Mouse (Mus musculus) forebrain, embryonic 14.5 days (tissue): Measurements from ENCODE around the gene Nedd4. TPM values are rescaled to one million over a fixed set of nuclear protein-coding genes. Genes with fewer than 3 reads are reported as not detected.

ENCODE experiments used
- ATAC-seq: fragments of 200-750 bp; cut with Nextera tagmentation; 2 replicates; pipeline ENCODE4 v1.8.0; 2017; ENCODE audit warnings: mild to moderate bottlenecking, moderate library complexity
- DNase-seq: peaks from one replicate; pipeline ENCODE4 v3.0.0-alpha.2; 2015; ENCODE audit warnings: low spot score
- H3K27ac ChIP-seq: fragments of 300-500 bp; sonication (generic); 2 replicates; pipeline ENCODE4 v1.5.1; 2014; ENCODE audit warnings: low read depth, mild to moderate bottlenecking, control low read depth, low read length, moderate library complexity
- H3K27me3 ChIP-seq: fragments of 300-500 bp; sonication (generic); replicated peaks from 2 replicates; pipeline ENCODE4 v1.6.1; 2014; ENCODE audit warnings: low read length, control low read depth, mixed read lengths; ENCODE audit not compliant: control insufficient read depth, insufficient read depth
- H3K36me3 ChIP-seq: fragments of 300-500 bp; sonication (generic); 2 replicates; pipeline ENCODE4 v1.6.1; 2014; ENCODE audit warnings: low read length, control low read depth; ENCODE audit not compliant: control insufficient read depth, insufficient read depth
- H3K4me1 ChIP-seq: fragments of 300-500 bp; sonication (generic); 2 replicates; pipeline ENCODE4 v1.6.1; 2014; ENCODE audit warnings: antibody characterized with exemption, low read length, control low read depth; ENCODE audit not compliant: control insufficient read depth, insufficient read depth
- H3K4me2 ChIP-seq: fragments of 300-500 bp; sonication (generic); 2 replicates; pipeline ENCODE4 v1.6.1; 2014; ENCODE audit warnings: mild to moderate bottlenecking, control low read depth, low read length
- H3K4me3 ChIP-seq: fragments of 300-500 bp; sonication (generic); 2 replicates; pipeline ENCODE4 v1.5.1; 2014; ENCODE audit warnings: low read depth, low read length, control low read depth
- H3K9ac ChIP-seq: fragments of 300-500 bp; sonication (generic); 2 replicates; pipeline ENCODE4 v1.6.1; 2014; ENCODE audit warnings: mild to moderate bottlenecking, low read length, control low read depth, moderate library complexity
- H3K9me3 ChIP-seq: fragments of 300-500 bp; sonication (generic); replicated peaks from 2 replicates; pipeline ENCODE4 v1.6.1; 2016; ENCODE audit warnings: low read length, control low read depth, mixed read lengths; ENCODE audit not compliant: control insufficient read depth
- WGBS: fragments of 180-500 bp; shearing (Covaris S2); extraction: QIAGEN DNeasy Blood & Tissue Kit; methylation state at CpG from one replicate; pipeline ENCODE4 v1.1.7; 2014; 5-methylcytosine and 5-hydroxymethylcytosine counted together
- polyA plus RNA-seq: library from polyadenylated mRNA; unstranded; fragments of >200 nt; fragmentation: Nextera tagmentation; extraction: Ambion mirVana; gene quantifications from 2 replicates; pipeline ENCODE4 v1.2.1, GENCODE M21; 2014

Gene Nedd4
- polyA plus RNA-seq, 1 experiment from 2014 or later: 437 TPM

DNA sequence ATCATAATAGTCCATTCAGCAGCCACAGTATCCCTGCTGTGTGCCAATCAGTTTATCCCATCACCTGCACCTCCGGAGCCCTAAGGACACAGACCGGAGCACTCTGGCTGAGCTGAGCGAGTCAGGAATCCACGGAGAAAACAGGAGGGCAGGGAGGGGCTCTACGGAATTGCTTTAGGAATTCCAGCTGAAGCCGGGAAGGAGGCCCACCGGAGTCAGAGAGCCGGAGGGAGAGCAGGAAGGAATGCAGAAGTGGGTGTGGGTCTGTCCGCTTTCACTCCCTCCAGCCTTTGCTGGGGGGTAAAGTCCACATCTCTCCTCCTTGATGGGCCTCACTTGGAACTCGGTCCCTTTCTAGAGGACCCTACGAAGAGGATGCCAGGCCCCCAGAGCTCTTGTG lies 116.9 kb downstream of the Nedd4 start:
- Histone ChIP-seq H3K9me3 (no peaks in the 10 kb centered on the region), H3K27ac (no peak overlapping the region), H3K27me3 (no peaks in the 10 kb centered on the region), H3K36me3 (no peaks in the 10 kb centered on the region), H3K9ac (no peak overlapping the region), H3K4me3 (no peak overlapping the region), H3K4me2 (no peak overlapping the region), H3K4me1 (no peaks in the 10 kb centered on the region)
- WGBS: 73% methylated on average over 11 of the region's 11 CpGs
- no peak for ATAC-seq
- DNase-seq: no peak

GRCm38 (mm10) chr9:72779733-72780132 lies 117.6 kb downstream of the Nedd4 start:
- Histone ChIP-seq H3K9me3 (no peaks in the 10 kb centered on the region), H3K4me2 (no peak overlapping the region), H3K4me1 (no peaks in the 10 kb centered on the region), H3K36me3 (no peaks in the 10 kb centered on the region), H3K27me3 (no peaks in the 10 kb centered on the region), H3K27ac (no peak overlapping the region), H3K4me3 (no peak overlapping the region), H3K9ac (no peak overlapping the region)
- ATAC-seq (no peak), DNase-seq (no peak)
- WGBS: 6% methylated on average over 4 of the region's 4 CpGs

DNA sequence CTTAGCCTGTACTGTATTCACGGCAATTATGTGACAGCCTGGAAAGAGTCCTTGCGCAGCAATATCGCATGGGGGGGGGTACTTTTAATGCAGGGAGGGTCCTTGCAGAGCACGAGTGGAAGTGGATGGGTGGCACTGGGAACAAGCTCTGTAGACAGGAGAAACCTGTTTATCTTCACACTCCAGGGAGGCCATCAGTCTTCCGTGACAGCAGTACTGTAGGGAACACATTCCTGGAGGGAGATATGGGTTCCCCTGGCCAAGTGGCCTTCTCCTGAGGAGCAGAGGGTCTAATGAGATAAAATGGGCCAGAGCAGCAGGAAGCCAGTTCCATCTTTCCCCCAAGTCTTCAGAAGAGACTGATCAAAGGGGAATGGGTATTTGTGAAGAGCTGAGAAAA lies 118.5 kb downstream of the Nedd4 start:
- H3K4me1 ChIP-seq: no peaks in the 10 kb centered on the region
- H3K36me3 ChIP-seq: no peaks in the 10 kb centered on the region
- DNase-seq (no peak), ATAC-seq (no peak)
- no peak overlapping the region for H3K4me3 ChIP-seq
- no peaks in the 10 kb centered on the region for H3K9me3 ChIP-seq
- no peak overlapping the region for H3K9ac ChIP-seq
- 56% methylated on average over 5 of the region's 5 CpGs for WGBS
- H3K4me2 ChIP-seq: no peak overlapping the region
- no peak overlapping the region for H3K27ac ChIP-seq
- H3K27me3 ChIP-seq: no peaks in the 10 kb centered on the region

- no peaks in the 10 kb centered on the region for H3K27me3 ChIP-seq
- H3K27ac ChIP-seq: no peak overlapping the region
- no peak overlapping the region for H3K9ac ChIP-seq
- no peaks in the 10 kb centered on the region for H3K36me3 ChIP-seq
- no peak overlapping the region for H3K4me2 ChIP-seq
- no peak overlapping the region for H3K4me3 ChIP-seq
- ATAC-seq (no peak), DNase-seq (no peak)
- H3K4me1 ChIP-seq: no peaks in the 10 kb centered on the region
- H3K9me3 ChIP-seq: no peaks in the 10 kb centered on the region
- WGBS: 69% methylated on average over 4 of the region's 4 CpGs
These were observed 119.3 kb downstream of the Nedd4 start for GRCm38 (mm10) chr9:72781466-72781865.

GRCm38 (mm10) chr9:72782121-72782520 lies 120.0 kb downstream of the Nedd4 start:
- Histone ChIP-seq H3K36me3 (no peaks in the 10 kb centered on the region), H3K4me1 (no peaks in the 10 kb centered on the region), H3K27ac (no peak overlapping the region), H3K4me2 (no peak overlapping the region), H3K4me3 (no peak overlapping the region), H3K9me3 (no peaks in the 10 kb centered on the region), H3K9ac (no peak overlapping the region), H3K27me3 (no peaks in the 10 kb centered on the region)
- DNase-seq: no peak
- WGBS: 70% methylated on average over 8 of the region's 8 CpGs
- ATAC-seq: no peak

DNA sequence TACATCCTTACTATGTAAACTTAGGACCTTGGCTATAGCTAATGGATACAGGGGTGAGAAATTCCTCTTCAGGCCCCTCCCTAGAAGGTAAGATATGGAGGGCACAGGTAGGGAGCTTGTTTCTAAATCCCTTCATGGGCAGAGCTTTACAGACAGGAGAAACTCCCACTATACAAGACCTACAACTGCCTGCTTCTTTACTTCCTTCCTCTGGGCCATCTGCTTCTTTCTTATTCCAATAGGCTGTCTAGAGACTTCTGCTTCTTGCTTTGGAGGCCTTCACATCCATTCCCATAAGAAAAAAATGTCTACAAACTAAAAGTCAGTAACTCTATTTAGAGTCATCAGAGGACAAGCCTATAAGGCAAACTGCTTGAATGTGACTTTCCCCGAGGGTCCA lies 125.6 kb downstream of the Nedd4 start:
- Histone ChIP-seq H3K4me3 (no peak overlapping the region), H3K27ac (no peak overlapping the region), H3K9me3 (no peaks in the 10 kb centered on the region), H3K4me2 (no peak overlapping the region), H3K27me3 (0 out of 2 replicates have a peak, but pooled peaks cover 1% of the 10 kb centered on the region), H3K9ac (no peak overlapping the region), H3K36me3 (no peaks in the 10 kb centered on the region), H3K4me1 (no peaks in the 10 kb centered on the region)
- DNase-seq: no peak
- WGBS: 76% methylated on average over 1 of the region's 1 CpGs
- no peak for ATAC-seq

DNA sequence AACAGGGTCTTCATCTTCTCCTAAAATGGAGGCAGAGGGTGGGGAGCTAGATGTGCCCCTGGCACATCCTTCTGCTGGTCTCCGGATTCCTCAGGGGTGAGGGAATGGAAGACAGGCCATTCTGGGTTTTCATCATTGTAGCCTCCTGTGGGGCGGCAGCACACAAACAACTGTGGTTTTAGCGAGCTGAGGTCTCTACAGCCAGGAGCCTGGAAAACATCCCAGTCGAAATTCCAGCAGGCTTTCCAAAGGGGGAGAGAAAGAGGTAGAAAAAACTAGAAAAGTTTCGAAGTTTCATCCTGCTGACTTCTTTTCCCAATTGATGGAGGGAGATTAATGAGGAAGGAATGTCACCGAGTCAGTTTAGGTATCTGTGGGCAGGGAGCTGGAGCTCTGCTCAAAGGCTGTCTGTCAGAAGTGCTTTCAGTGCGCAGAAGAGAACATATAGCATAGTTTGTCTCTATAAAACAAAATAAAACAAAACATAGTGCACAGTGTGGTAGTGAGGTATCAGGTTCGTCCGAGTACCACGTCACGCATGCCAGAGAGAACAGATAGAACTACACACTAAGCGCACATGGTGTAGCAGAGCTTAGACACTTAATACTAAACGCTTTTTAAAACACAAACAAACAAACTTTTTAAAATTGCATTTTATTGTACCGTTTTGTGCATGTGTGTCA lies 128.5 kb downstream of the Nedd4 start:
- DNase-seq (no peak), ATAC-seq (no peak)
- no peaks in the 10 kb centered on the region for H3K36me3 ChIP-seq
- no peaks in the 10 kb centered on the region for H3K4me1 ChIP-seq
- H3K4me3 ChIP-seq: no peak overlapping the region
- no peaks in the 10 kb centered on the region for H3K9me3 ChIP-seq
- 57% methylated on average over 14 of the region's 14 CpGs for WGBS
- H3K27me3 ChIP-seq: 0 out of 2 replicates have a peak, but pooled peaks cover 3% of the 10 kb centered on the region
- no peak overlapping the region for H3K4me2 ChIP-seq
- H3K27ac ChIP-seq: no peak overlapping the region
- no peak overlapping the region for H3K9ac ChIP-seq

GRCm38 (mm10) chr9:72791213-72791582 lies 129.1 kb downstream of the Nedd4 start:
- Histone ChIP-seq H3K9me3 (no peaks in the 10 kb centered on the region), H3K4me2 (no peak overlapping the region), H3K36me3 (no peaks in the 10 kb centered on the region), H3K4me3 (no peak overlapping the region), H3K9ac (no peak overlapping the region), H3K27ac (no peak overlapping the region), H3K4me1 (no peaks in the 10 kb centered on the region), H3K27me3 (0 out of 2 replicates have a peak, but pooled peaks cover 3% of the 10 kb centered on the region)
- WGBS: 60% methylated on average over 10 of the region's 10 CpGs
- DNase-seq (no peak), ATAC-seq (no peak)

DNA sequence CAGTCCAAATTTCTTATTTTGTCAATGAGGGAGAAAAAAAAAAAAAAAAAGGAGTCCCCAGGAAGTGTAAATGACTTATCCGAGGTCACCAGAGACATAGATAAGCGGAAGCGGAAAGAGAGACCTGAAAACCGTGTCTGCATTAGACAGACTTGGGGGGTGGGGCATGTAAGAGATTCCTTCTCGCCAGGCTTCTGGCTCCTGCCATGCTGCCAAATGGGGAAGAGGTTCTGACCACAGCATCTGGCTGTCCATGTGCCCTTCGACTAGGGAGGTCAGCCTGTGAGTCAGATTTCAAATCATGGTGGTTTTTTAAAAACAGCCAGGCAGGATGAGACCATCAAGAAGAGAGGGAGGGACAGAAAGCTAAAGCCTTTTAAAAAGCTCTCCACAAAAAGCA lies 129.5 kb downstream of the Nedd4 start:
- no peak for DNase-seq
- no peak overlapping the region for H3K4me2 ChIP-seq
- ATAC-seq: no peak
- WGBS: 26% methylated on average over 6 of the region's 6 CpGs
- 0 out of 2 replicates have a peak, but pooled peaks cover 3% of the 10 kb centered on the region for H3K27me3 ChIP-seq
- no peak overlapping the region for H3K4me3 ChIP-seq
- no peak overlapping the region for H3K27ac ChIP-seq
- no peaks in the 10 kb centered on the region for H3K4me1 ChIP-seq
- H3K9ac ChIP-seq: no peak overlapping the region
- H3K36me3 ChIP-seq: no peaks in the 10 kb centered on the region
- no peaks in the 10 kb centered on the region for H3K9me3 ChIP-seq
